Mouse (Mus musculus): Measurements from ENCODE around the gene Cmya5.

DNA sequence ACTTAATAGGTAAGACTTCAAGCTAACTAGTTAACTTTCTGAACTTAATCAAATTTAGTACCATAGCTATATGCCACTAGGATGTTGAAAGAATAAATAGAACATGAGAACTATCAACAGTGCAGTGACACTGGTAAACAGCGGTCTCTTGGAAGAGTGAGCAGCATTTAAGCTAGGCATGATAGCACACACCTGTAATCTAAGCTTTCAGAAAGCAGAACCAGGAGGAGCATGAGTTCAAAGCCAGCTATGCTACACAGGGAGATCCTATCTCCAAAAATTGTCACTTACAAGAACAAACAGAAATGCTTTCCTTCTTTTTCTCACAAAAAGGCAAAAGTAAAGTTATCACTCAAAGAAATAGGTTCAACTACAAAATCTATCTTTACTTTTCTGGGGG, 35.8 kb upstream of the Cmya5 start:
- no peak for TF ChIP-seq CTCF (IDR thresholded peaks at IDR 0.05)
- TF ChIP-seq EP300 (IDR thresholded peaks at IDR 0.05) = no peak
